Mouse (Mus musculus): Measurements from ENCODE around the gene Rnf145. TPM values are rescaled to one million over a fixed set of nuclear protein-coding genes. Genes with fewer than 3 reads are reported as not detected.

The Rnf145 gene
- polyA plus RNA-seq, 2 experiments, result 45.8 to 49.0 TPM

DNA sequence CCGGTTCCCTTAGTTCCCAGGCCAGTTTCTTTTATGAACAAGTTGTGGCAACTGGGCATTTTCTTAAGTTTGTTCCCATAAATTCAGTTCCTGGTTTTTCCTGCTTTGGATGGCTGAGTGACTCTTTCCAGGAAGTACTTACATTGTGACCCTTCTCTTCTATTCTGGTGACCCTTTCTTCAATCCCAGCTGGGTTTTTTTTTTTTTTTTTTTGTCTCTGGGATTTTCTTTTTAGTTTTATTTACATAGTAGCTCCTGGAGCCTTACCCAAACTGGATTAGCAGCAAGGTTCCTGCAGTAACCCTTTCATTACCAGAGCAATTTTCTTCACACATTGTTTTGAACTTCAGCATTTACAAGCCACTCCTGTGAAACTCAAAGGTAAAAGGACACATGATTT lies 2.4 kb upstream of the Rnf145 start:
- 55% methylated on average over 1 of the region's 1 CpGs for WGBS (ENCODE audit: insufficient replicate concordance)
- peaks cover 49 to 54% of the 10 kb centered on the region in 2 experiments for H3K4me1 ChIP-seq (replicated peaks; ENCODE audit: control insufficient read depth in 2 of 2, insufficient read depth in 2 of 2, low read length in 1 of 2)
- no peak for TF ChIP-seq EP300 (IDR thresholded peaks at IDR 0.05; ENCODE audit: low read depth)
- no peak for TF ChIP-seq CTCF (IDR thresholded peaks at IDR 0.05; ENCODE audit: low read depth)
- peak overlapping the region; percentile 37; the same call in 1 of the 2 replicates for H3K27ac ChIP-seq
- no peak overlapping the region for H3K9ac ChIP-seq (replicated peaks)
- H3K4me2 ChIP-seq (ENCODE audit: low read depth), result no peak overlapping the region
- H3K27me3 ChIP-seq (ENCODE audit: control insufficient read depth, insufficient read depth, low read length), result no peaks in the 10 kb centered on the region
- no peak for ATAC-seq (ENCODE audit: insufficient read depth)
- DNase-seq (ENCODE audit: low read depth in 3 of 3, low spot score in 3 of 3), result no peak
- no peaks in the 10 kb centered on the region; the same call in 1 of the 2 replicates for H3K36me3 ChIP-seq (replicated peaks; ENCODE audit: control insufficient read depth, insufficient read depth, low read depth)
- no peak overlapping the region for H3K4me3 ChIP-seq (ENCODE audit: insufficient read depth in 1 of 2, low read depth in 2 of 2, low read length in 2 of 2)
- no peaks in the 10 kb centered on the region for H3K9me3 ChIP-seq (ENCODE audit: control insufficient read depth, low read length)

DNA sequence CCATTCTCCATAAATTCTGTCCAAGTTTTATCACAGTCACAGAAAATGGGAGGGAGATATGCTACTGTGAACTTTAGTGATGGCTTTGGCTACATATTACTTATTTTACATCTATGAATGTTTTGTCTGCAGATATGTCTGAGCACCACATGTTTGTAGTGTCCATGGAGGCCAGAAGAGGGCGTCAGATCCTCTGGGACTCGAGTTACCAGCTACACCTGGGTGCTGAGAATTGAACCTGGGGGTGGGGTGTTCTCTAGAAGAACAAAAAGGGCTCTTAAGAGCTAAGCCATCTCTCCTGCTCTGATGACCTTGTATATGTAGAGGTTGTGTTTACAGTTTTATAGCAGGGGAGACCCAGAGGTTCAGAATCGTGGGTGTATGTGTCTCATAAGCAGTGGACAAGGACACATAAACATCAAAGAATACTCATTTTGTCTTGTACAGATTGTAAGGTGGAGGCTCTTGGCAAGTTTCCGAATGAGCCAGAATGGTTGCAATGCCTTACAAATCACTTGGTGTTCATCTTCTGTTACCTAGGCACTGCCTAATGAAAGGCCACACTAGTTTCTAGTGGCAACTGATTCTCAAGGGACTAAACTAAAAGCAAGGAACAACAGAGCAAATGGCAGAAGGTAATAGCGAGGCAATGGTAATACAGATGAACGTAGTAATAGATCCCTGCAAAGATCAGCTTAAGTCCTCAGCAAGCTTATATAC lies 1.0 kb upstream of the Rnf145 start:
- H3K27ac ChIP-seq, result peak overlapping the region; percentile 89
- peaks cover 46 to 51% of the 10 kb centered on the region in 2 experiments for H3K4me1 ChIP-seq (replicated peaks; ENCODE audit: control insufficient read depth in 2 of 2, insufficient read depth in 2 of 2, low read length in 1 of 2)
- H3K27me3 ChIP-seq (ENCODE audit: control insufficient read depth, insufficient read depth, low read length), result no peaks in the 10 kb centered on the region
- no peaks in the 10 kb centered on the region for H3K9me3 ChIP-seq (ENCODE audit: control insufficient read depth, low read length)
- TF ChIP-seq CTCF (IDR thresholded peaks at IDR 0.05; ENCODE audit: low read depth) (peak; percentile 52), EP300 (IDR thresholded peaks at IDR 0.05; ENCODE audit: low read depth) (no peak)
- peak overlapping the region; percentile 98 for H3K9ac ChIP-seq (replicated peaks)
- peak overlapping the region in 1 of 2 experiments; percentile 100; a peak in 2 of 4 replicates for H3K4me3 ChIP-seq (ENCODE audit: insufficient read depth in 1 of 2, low read depth in 2 of 2, low read length in 2 of 2)
- no peak for ATAC-seq (ENCODE audit: insufficient read depth)
- H3K4me2 ChIP-seq (ENCODE audit: low read depth), result peak overlapping the region; percentile 99
- H3K36me3 ChIP-seq (replicated peaks; ENCODE audit: control insufficient read depth, insufficient read depth, low read depth), result peaks cover 7% of the 10 kb centered on the region
- no peak for DNase-seq (ENCODE audit: low read depth in 3 of 3, low spot score in 3 of 3)
- 58% methylated on average over 6 of the region's 6 CpGs for WGBS (ENCODE audit: insufficient replicate concordance)

DNA sequence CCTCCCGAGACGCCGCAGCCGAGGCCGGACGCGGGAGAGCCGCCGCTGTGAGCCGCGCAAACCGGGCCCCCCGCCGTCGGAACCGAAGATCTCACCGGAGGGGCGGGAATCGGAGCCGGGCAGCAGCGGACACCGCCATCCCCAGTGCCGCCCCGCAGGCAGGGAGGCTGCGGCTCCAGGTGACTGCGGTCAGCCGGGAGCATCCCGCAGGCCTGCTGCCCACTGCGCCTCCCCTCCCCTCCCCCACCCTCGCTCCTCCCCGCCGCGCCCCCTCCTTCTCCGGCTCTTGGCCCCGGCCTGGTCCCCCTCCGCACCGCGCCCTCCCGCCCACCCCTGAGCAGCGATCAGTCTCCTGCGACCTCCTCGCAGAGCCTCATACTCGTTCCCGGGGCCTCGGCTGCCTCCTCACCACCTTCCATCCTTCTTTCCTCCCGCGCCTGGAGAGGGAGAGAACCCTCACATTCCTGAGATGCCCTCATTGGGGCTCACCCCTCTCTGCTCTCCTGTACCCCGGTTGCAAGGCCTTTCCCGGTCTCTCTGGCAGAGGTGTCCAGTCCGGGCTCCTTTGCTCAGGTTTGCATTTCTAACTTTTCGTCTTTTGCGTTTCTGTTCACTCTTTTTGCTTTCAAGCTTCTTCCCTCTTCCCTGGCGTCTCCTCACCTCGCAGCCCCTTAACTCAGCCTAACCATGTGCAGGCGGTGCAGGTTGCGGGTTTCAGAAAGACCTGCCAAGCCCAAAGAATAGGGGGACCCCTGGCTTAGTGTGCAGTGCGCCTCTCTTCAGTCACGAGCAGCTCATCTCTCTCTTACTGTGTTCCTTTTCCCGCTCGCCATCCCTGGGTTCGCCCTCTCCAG lies 559 bp downstream of the Rnf145 start:
- ATAC-seq (ENCODE audit: insufficient read depth) (peak; percentile 52), DNase-seq (ENCODE audit: low read depth in 3 of 3, low spot score in 3 of 3) (no peak)
- H3K9me3 ChIP-seq (ENCODE audit: control insufficient read depth, low read length), result no peaks in the 10 kb centered on the region
- H3K27ac ChIP-seq, result peak overlapping the region; percentile 89
- no peaks in the 10 kb centered on the region for H3K27me3 ChIP-seq (ENCODE audit: control insufficient read depth, insufficient read depth, low read length)
- peak overlapping the region; percentile 96 to 100 for H3K4me3 ChIP-seq (ENCODE audit: insufficient read depth in 1 of 2, low read depth in 2 of 2, low read length in 2 of 2)
- peaks cover 23% of the 10 kb centered on the region for H3K36me3 ChIP-seq (replicated peaks; ENCODE audit: control insufficient read depth, insufficient read depth, low read depth)
- peaks cover 40 to 42% of the 10 kb centered on the region in 2 experiments for H3K4me1 ChIP-seq (replicated peaks; ENCODE audit: control insufficient read depth in 2 of 2, insufficient read depth in 2 of 2, low read length in 1 of 2)
- 1% methylated on average over 56 of the region's 61 CpGs for WGBS (ENCODE audit: insufficient replicate concordance)
- TF ChIP-seq EP300 (IDR thresholded peaks at IDR 0.05; ENCODE audit: low read depth) (no peak), CTCF (IDR thresholded peaks at IDR 0.05; ENCODE audit: low read depth) (no peak)
- H3K4me2 ChIP-seq (ENCODE audit: low read depth), result peak overlapping the region; percentile 99
- H3K9ac ChIP-seq (replicated peaks), result peak overlapping the region; percentile 98

GRCm38 (mm10) chr11:44519950-44520761 lies 1.4 kb downstream of the Rnf145 start:
- no peak for TF ChIP-seq CTCF (IDR thresholded peaks at IDR 0.05; ENCODE audit: low read depth)
- TF ChIP-seq EP300 (IDR thresholded peaks at IDR 0.05; ENCODE audit: low read depth), result peak; percentile 24
- Histone ChIP-seq H3K9me3 (ENCODE audit: control insufficient read depth, low read length) (no peaks in the 10 kb centered on the region), H3K27me3 (ENCODE audit: control insufficient read depth, insufficient read depth, low read length) (no peaks in the 10 kb centered on the region), H3K27ac (peak overlapping the region; percentile 89), H3K9ac (replicated peaks) (peak overlapping the region; percentile 98), H3K4me1 (replicated peaks; ENCODE audit: control insufficient read depth in 2 of 2, insufficient read depth in 2 of 2, low read length in 1 of 2) (peaks cover 32 to 35% of the 10 kb centered on the region in 2 experiments), H3K36me3 (replicated peaks; ENCODE audit: control insufficient read depth, insufficient read depth, low read depth) (peaks cover 31% of the 10 kb centered on the region), H3K4me2 (ENCODE audit: low read depth) (peak overlapping the region; percentile 99), H3K4me3 (ENCODE audit: insufficient read depth in 1 of 2, low read depth in 2 of 2, low read length in 2 of 2) (peak overlapping the region; percentile 96 to 100)
- WGBS (ENCODE audit: insufficient replicate concordance), result under 1% methylated on average over 28 of the region's 28 CpGs
- ATAC-seq (ENCODE audit: insufficient read depth) (peak; percentile 83), DNase-seq (ENCODE audit: low read depth in 3 of 3, low spot score in 3 of 3) (peak in 2 of 3 experiments; percentile 65 to 69)

All from liver, embryonic 14.5 days (tissue).